Mouse (Mus musculus) cortical plate, adult 2 months (tissue): ENCODE data around the gene Sorcs3.

ENCODE experiments used
- CTCF ChIP-seq: fragments of 200-500 bp; IDR thresholded peaks from 2 replicates; pipeline ENCODE4 v1.5.1; 2011; ENCODE audit warnings: mild to moderate bottlenecking, control low read depth, low read length; ENCODE audit not compliant: insufficient read depth; ENCODE audit errors: extremely low read depth
- POLR2A ChIP-seq: fragments of 200-500 bp; IDR thresholded peaks from 2 replicates; pipeline ENCODE4 v1.6.1; 2011; ENCODE audit warnings: mild to moderate bottlenecking, low read length, control low read depth; ENCODE audit not compliant: insufficient read depth; ENCODE audit errors: extremely low read depth

- TF ChIP-seq CTCF (no peak), POLR2A (no peak)
These were observed 37.5 kb upstream of the Sorcs3 start for GRCm38 (mm10) chr19:48168284-48168683.
